13 mouse cellular contexts compared by ENCODE assay signal in genomic region chr15:77806565-77807263, GRCm38 (mm10). TPM values are rescaled to one million over a fixed set of nuclear protein-coding genes. Genes with fewer than 3 reads are reported as not detected.
A peak's percentile ranks its signal among the peaks of the same experiment; 100 is the strongest.
DNase-seq lines count a peak whose midpoint lies in the region; ATAC-seq lines count a peak whose summit lies in the region.
"Had no signal": no experiment of that assay in that cellular context is flagged by ENCODE, and none has a peak within 500 bp of the region (broad histone marks: within the 10 kb centered on the region; RNA-seq: fewer than 3 reads in every experiment).

No protein-coding gene starts in this region.

- WGBS in heart, embryonic 13.5 days = 47% methylated on average over 13 of the region's 13 CpGs
- 80% methylated on average over 13 of the region's 13 CpGs for WGBS in intestine, embryonic 15.5 days
- 90% methylated on average over 13 of the region's 13 CpGs for WGBS in kidney, embryonic 14.5 days

- peak overlapping the region; percentile 98 for H3K27ac ChIP-seq in heart, embryonic 13.5 days (replicated peaks)
- H3K27ac ChIP-seq in intestine, embryonic 15.5 days = peak overlapping the region; percentile 41
- H3K27ac ChIP-seq in kidney, embryonic 14.5 days (ENCODE audit: low read depth, low read length) = no peak overlapping the region

- H3K9ac ChIP-seq in heart, embryonic 13.5 days = peak overlapping the region; percentile 34; the same call in 1 of the 2 replicates
- H3K9ac ChIP-seq in intestine, embryonic 15.5 days = no peak overlapping the region
- no peak overlapping the region for H3K9ac ChIP-seq in kidney, embryonic 14.5 days (ENCODE audit: low read depth, low read length)
- H3K9ac ChIP-seq: lung, embryonic 15.5 days had no signal

- no peak overlapping the region for H3K4me3 ChIP-seq in heart, embryonic 13.5 days
- H3K4me3 ChIP-seq in intestine, embryonic 15.5 days (replicated peaks) = no peak overlapping the region
- no peak overlapping the region for H3K4me3 ChIP-seq in kidney, embryonic 14.5 days (ENCODE audit: low read length)
- H3K4me3 ChIP-seq: lung, embryonic 15.5 days had no signal

- no peaks in the 10 kb centered on the region for H3K27me3 ChIP-seq in heart, embryonic 13.5 days (replicated peaks)
- H3K27me3 ChIP-seq in intestine, embryonic 15.5 days (replicated peaks) = no peaks in the 10 kb centered on the region
- H3K27me3 ChIP-seq in kidney, embryonic 14.5 days (ENCODE audit: control insufficient read depth, insufficient read depth, low read length) = no peaks in the 10 kb centered on the region
- H3K27me3 ChIP-seq: lung, embryonic 15.5 days had no signal

- DNase-seq in heart, postnatal 4 days = no peak
- DNase-seq in 416B (ENCODE audit: low read depth) = peak; percentile 60
- DNase-seq in Muller cell, postnatal 12 days (ENCODE audit: inconsistent ontology term) = peak; percentile 94
- DNase-seq in layer of hippocampus, postnatal 10 days (ENCODE audit: low spot score in 2 of 2) = no peak
- DNase-seq: gastrocnemius, postnatal 14 days; kidney, postnatal 4 days had no signal

- H3K36me3 ChIP-seq in heart, embryonic 13.5 days = peaks cover 100% of the 10 kb centered on the region
- H3K36me3 ChIP-seq in intestine, embryonic 15.5 days = peaks cover 60% of the 10 kb centered on the region
- H3K36me3 ChIP-seq in kidney, embryonic 14.5 days (ENCODE audit: control insufficient read depth, insufficient read depth, low read length) = peaks cover 90% of the 10 kb centered on the region

- no peak for ATAC-seq in heart, embryonic 13.5 days (ENCODE audit: extremely low read depth, insufficient number of reproducible peaks, low FRiP score, low TSS enrichment)
- no peak for ATAC-seq in intestine, embryonic 15.5 days
- no peak for ATAC-seq in kidney, embryonic 14.5 days (ENCODE audit: low FRiP score, low TSS enrichment)
- no peak for ATAC-seq in erythroid progenitor cell, adult 5-6 weeks (replicated peaks; ENCODE audit: low FRiP score, poor library complexity, severe bottlenecking)
- ATAC-seq: hindbrain, embryonic 16.5 days; midbrain, embryonic 16.5 days had no signal

- peaks cover 94% of the 10 kb centered on the region for H3K4me1 ChIP-seq in heart, embryonic 13.5 days
- peaks cover 29% of the 10 kb centered on the region for H3K4me1 ChIP-seq in intestine, embryonic 15.5 days (replicated peaks)
- H3K4me1 ChIP-seq in kidney, embryonic 14.5 days (ENCODE audit: control insufficient read depth, insufficient read depth, low read length) = peaks cover 8% of the 10 kb centered on the region; the same call in 1 of the 2 replicates

- no peaks in the 10 kb centered on the region for H3K9me3 ChIP-seq in heart, embryonic 13.5 days
- no peaks in the 10 kb centered on the region for H3K9me3 ChIP-seq in intestine, embryonic 15.5 days
- H3K9me3 ChIP-seq in kidney, embryonic 14.5 days (ENCODE audit: control insufficient read depth, low read length) = no peaks in the 10 kb centered on the region
- H3K9me3 ChIP-seq: lung, embryonic 15.5 days had no signal

- H3K4me2 ChIP-seq in heart, embryonic 13.5 days = no peak overlapping the region
- H3K4me2 ChIP-seq in intestine, embryonic 15.5 days (replicated peaks) = no peak overlapping the region
- H3K4me2 ChIP-seq in kidney, embryonic 14.5 days (replicated peaks; ENCODE audit: low read depth, low read length) = no peak overlapping the region
- H3K4me2 ChIP-seq: lung, embryonic 15.5 days had no signal

RNA-seq across cellular contexts. Expression of gene Myh9, which starts 35.3 kb away (rescaled TPM):
- 24.8 and 25.0 TPM in 2 replicates for polyA plus RNA-seq in heart, embryonic 13.5 days (2015; fragmentation: Nextera tagmentation; extraction: Ambion mirVana)
- total RNA-seq in heart, postnatal 4 days (2021) = 100 to 1,000 TPM; 219 to 228 TPM
- polyA plus RNA-seq in intestine, embryonic 15.5 days (2015; fragmentation: Nextera tagmentation; extraction: Ambion mirVana) = 51.6 and 52.9 TPM in 2 replicates
- total RNA-seq in layer of hippocampus, postnatal 10 days (2021) = 10 to 100 TPM; 65.2 to 75.2 TPM
- 43.8 and 72.3 TPM in 2 replicates for polyA plus RNA-seq in kidney, embryonic 14.5 days (2014; fragmentation: Nextera tagmentation; extraction: Ambion mirVana)
- 104 and 105 TPM in 2 replicates for total RNA-seq in erythroid progenitor cell, adult 5-6 weeks (2015; ENCODE audit: low replicate concordance)
- total RNA-seq in erythroid progenitor cell, adult 5-6 weeks (2017; ENCODE audit: low replicate concordance) = 198 and 213 TPM in 2 replicates

RNA-seq across cellular contexts. Expression of gene Apol8, which starts 49.9 kb away (rescaled TPM):
- polyA plus RNA-seq in heart, embryonic 13.5 days (2015; fragmentation: Nextera tagmentation; extraction: Ambion mirVana) = 0.32 and 0.78 TPM in 2 replicates
- under 1 TPM; 0.17 to 0.38 TPM for total RNA-seq in heart, postnatal 4 days (2021)
- polyA plus RNA-seq in intestine, embryonic 15.5 days (2015; fragmentation: Nextera tagmentation; extraction: Ambion mirVana) = 0.18 and 0.35 TPM in 2 replicates
- 1 to 10 TPM; 1.4 to 1.8 TPM for total RNA-seq in layer of hippocampus, postnatal 10 days (2021)
- not detected in 2 replicates for polyA plus RNA-seq in kidney, embryonic 14.5 days (2014; fragmentation: Nextera tagmentation; extraction: Ambion mirVana)
- 160 and 228 TPM in 2 replicates for total RNA-seq in erythroid progenitor cell, adult 5-6 weeks (2015; ENCODE audit: low replicate concordance)
- 210 and 246 TPM in 2 replicates for total RNA-seq in erythroid progenitor cell, adult 5-6 weeks (2017; ENCODE audit: low replicate concordance)
- total RNA-seq: gastrocnemius, postnatal 14 days had no signal
- polyA plus RNA-seq: lung, embryonic 15.5 days had no signal

Comparison
In these comparisons a context has a peak if more than half of its experiments do, and no peak if none do; other contexts are left out.
1. DNase-seq: peak in 416B (single experiment) and Muller cell, postnatal 12 days (single experiment); none in heart, postnatal 4 days (single experiment) and layer of hippocampus, postnatal 10 days (0 of 2).
2. RNA of gene Apol8, which starts 49.9 kb away (total RNA-seq): 160 to 246 TPM in erythroid progenitor cell, adult 5-6 weeks; 1.4 to 1.8 TPM in layer of hippocampus, postnatal 10 days and 0.17 to 0.38 TPM in heart, postnatal 4 days; every median in the first group is over 10 times any median in the second.